In the genomic region with DNA sequence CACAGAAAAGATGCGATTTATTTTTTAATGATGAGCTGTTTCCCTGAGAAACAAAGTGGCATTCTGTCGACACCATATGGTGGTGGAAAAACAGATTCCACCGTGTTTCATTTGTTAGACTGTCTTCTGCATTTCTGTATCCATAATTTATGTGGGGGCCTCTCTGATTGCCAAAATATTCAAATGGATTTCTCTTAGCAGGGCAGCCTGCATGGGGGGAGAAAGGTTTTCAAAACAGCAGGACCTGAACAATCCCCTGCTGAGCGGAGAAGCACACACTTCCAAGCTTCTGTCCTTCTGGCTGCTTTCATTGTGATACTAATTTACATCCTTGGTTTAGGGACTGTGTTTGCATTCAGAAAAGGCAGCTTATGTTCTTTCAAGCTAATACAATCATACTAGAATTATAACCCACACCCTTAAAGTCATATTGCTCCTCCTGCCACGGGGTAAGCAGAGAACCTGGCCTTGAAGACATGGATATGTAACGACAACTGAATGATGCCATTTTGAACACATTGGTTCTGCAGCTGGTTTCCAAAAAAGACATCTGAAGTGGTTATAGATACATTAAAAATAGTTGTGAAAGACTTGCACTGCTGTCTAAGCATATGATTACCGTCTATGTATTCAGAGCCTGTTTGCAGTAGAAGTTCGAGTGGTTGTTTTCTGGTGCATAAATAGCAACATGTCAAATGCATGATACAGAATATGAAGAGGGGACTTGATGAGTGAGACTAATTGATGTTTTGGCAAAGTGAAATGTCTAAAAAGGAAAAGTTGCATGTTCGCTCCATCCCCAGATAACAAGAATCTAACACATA, we compare ENCODE assay signal across 11 mouse cellular contexts.
DNase-seq lines count a peak whose midpoint lies in the region; ATAC-seq lines count a peak whose summit lies in the region.
"Had no signal": no experiment of that assay in that cellular context is flagged by ENCODE, and none has a peak within 500 bp of the region (broad histone marks: within the 10 kb centered on the region; RNA-seq: fewer than 3 reads in every experiment).

No protein-coding gene starts in this region.

- H3K9ac ChIP-seq in forebrain, embryonic 13.5 days = no peak overlapping the region
- H3K9ac ChIP-seq in neural tube, embryonic 14.5 days (replicated peaks; ENCODE audit: low read depth, low read length) = no peak overlapping the region
- H3K9ac ChIP-seq: liver, embryonic 12.5 days had no signal

- H3K4me3 ChIP-seq in forebrain, embryonic 13.5 days = no peak overlapping the region
- no peak overlapping the region for H3K4me3 ChIP-seq in forebrain, embryonic 10.5 days
- H3K4me3 ChIP-seq in neural tube, embryonic 14.5 days (ENCODE audit: low read depth, low read length) = no peak overlapping the region
- H3K4me3 ChIP-seq: liver, embryonic 12.5 days; myocyte had no signal

- H3K4me1 ChIP-seq in forebrain, embryonic 13.5 days = peaks cover 13% of the 10 kb centered on the region
- 0 out of 2 replicates have a peak, but pooled peaks cover 4% of the 10 kb centered on the region for H3K4me1 ChIP-seq in forebrain, embryonic 10.5 days
- H3K4me1 ChIP-seq in neural tube, embryonic 14.5 days (ENCODE audit: control insufficient read depth, insufficient read depth, low read length) = no peaks in the 10 kb centered on the region
- H3K4me1 ChIP-seq: liver, embryonic 12.5 days had no signal

- no peaks in the 10 kb centered on the region for H3K27me3 ChIP-seq in forebrain, embryonic 13.5 days
- no peaks in the 10 kb centered on the region for H3K27me3 ChIP-seq in forebrain, embryonic 10.5 days (ENCODE audit: poor library complexity, severe bottlenecking)
- no peaks in the 10 kb centered on the region for H3K27me3 ChIP-seq in neural tube, embryonic 14.5 days (ENCODE audit: control insufficient read depth, insufficient read depth, low read length)
- H3K27me3 ChIP-seq: liver, embryonic 12.5 days had no signal

- no peaks in the 10 kb centered on the region for H3K36me3 ChIP-seq in forebrain, embryonic 13.5 days (ENCODE audit: poor library complexity, severe bottlenecking)
- no peaks in the 10 kb centered on the region for H3K36me3 ChIP-seq in forebrain, embryonic 10.5 days (replicated peaks)
- no peaks in the 10 kb centered on the region for H3K36me3 ChIP-seq in neural tube, embryonic 14.5 days (ENCODE audit: control insufficient read depth, insufficient read depth, low read length)
- H3K36me3 ChIP-seq: liver, embryonic 12.5 days had no signal

- no peaks in the 10 kb centered on the region for H3K9me3 ChIP-seq in forebrain, embryonic 13.5 days (replicated peaks)
- no peaks in the 10 kb centered on the region for H3K9me3 ChIP-seq in forebrain, embryonic 10.5 days
- no peaks in the 10 kb centered on the region for H3K9me3 ChIP-seq in neural tube, embryonic 14.5 days (ENCODE audit: control insufficient read depth, low read length)
- H3K9me3 ChIP-seq: liver, embryonic 12.5 days had no signal

- 42% methylated on average over 9 of the region's 9 CpGs for WGBS in forebrain, embryonic 13.5 days
- WGBS in forebrain, embryonic 10.5 days = 69% methylated on average over 9 of the region's 9 CpGs
- 31% methylated on average over 9 of the region's 9 CpGs for WGBS in neural tube, embryonic 14.5 days

- peak overlapping the region; percentile 51; the same call in 1 of the 2 replicates for H3K27ac ChIP-seq in forebrain, embryonic 13.5 days
- H3K27ac ChIP-seq in forebrain, embryonic 10.5 days = no peak overlapping the region
- no peak overlapping the region for H3K27ac ChIP-seq in neural tube, embryonic 14.5 days (ENCODE audit: low read depth, low read length)
- H3K27ac ChIP-seq: liver, embryonic 12.5 days had no signal

- no peak overlapping the region for H3K4me2 ChIP-seq in forebrain, embryonic 13.5 days
- H3K4me2 ChIP-seq in neural tube, embryonic 14.5 days (ENCODE audit: low read depth, low read length) = no peak overlapping the region
- H3K4me2 ChIP-seq: liver, embryonic 12.5 days had no signal

- DNase-seq in forebrain, embryonic 10.5 days (ENCODE audit: extremely low spot score, low spot score) = no peak
- peak; percentile 80 to 90 for DNase-seq in cerebellum, postnatal 10 days
- DNase-seq in layer of hippocampus, adult 8-10 months (ENCODE audit: low spot score in 2 of 2) = peak; percentile 74
- DNase-seq in lung, postnatal 10 days = no peak
- DNase-seq in c-Kit-positive CD71-positive TER-119-positive erythroid progenitor cells, embryonic 14.5 days (ENCODE audit: low spot score) = no peak
- no peak for DNase-seq in ovary, postnatal 36 days (ENCODE audit: low spot score)
- DNase-seq: kidney, postnatal 4 days had no signal

- peak; percentile 89 for ATAC-seq in forebrain, embryonic 13.5 days
- peak; percentile 56 for ATAC-seq in neural tube, embryonic 14.5 days (ENCODE audit: low read depth)
- ATAC-seq: liver, embryonic 12.5 days had no signal

Comparison
In these comparisons a context has a peak if more than half of its experiments do, and no peak if none do; other contexts are left out.
1. DNase-seq: peak in cerebellum, postnatal 10 days (2 of 2) and layer of hippocampus, adult 8-10 months (2 of 2); none in forebrain, embryonic 10.5 days (single experiment), lung, postnatal 10 days (single experiment), c-Kit-positive CD71-positive TER-119-positive erythroid progenitor cells, embryonic 14.5 days (single experiment) and ovary, postnatal 36 days (single experiment).